Mouse (Mus musculus) adrenal gland, adult 2 months (tissue): ENCODE measurements around the gene BC067074. TPM values are rescaled to one million over a fixed set of nuclear protein-coding genes. Genes with fewer than 3 reads are reported as not detected.

Experiments
- polyA plus RNA-seq: library from polyadenylated mRNA; depleted of rRNA; stranded (reverse); fragments of >200 nt; gene quantifications from 2 replicates; pipeline ENCODE4 v1.2.3, GENCODE M21; 2012; rRNA removed
- total RNA-seq, 2 experiments: library from RNA; stranded (reverse); gene quantifications; 2 replicates each; pipeline ENCODE4 v1.2.3; 2021

The BC067074 gene
- total and polyA plus RNA-seq, 3 experiments, result 0.48 to 0.98 (median 0.69) TPM

Other genes with a start within 250 kb of the BC067074 start
- gene Gpx8, start 246.7 kb upstream of the BC067074 start, total RNA-seq, result 100 to 1,000 TPM in 1 of 2 experiments, 10 to 100 TPM in 1; 89.7 to 157 TPM
- gene Gpx8, start 246.7 kb upstream of the BC067074 start, polyA plus RNA-seq, result 2.0 and 2.2 TPM in 2 replicates
- under 1 TPM; 0.46 to 0.59 TPM for gene Gzma, start 192.2 kb upstream of the BC067074 start, total RNA-seq
- 0.24 TPM in 1 of 2 replicates, not detected in the other for gene Gzma, start 192.2 kb upstream of the BC067074 start, polyA plus RNA-seq
- gene Esm1, start 83.5 kb upstream of the BC067074 start, total RNA-seq, result 10 to 100 TPM in 1 of 2 experiments, 1 to 10 TPM in 1; 8.2 to 12.8 TPM
- gene Esm1, start 83.5 kb upstream of the BC067074 start, polyA plus RNA-seq, result 5.4 and 9.6 TPM in 2 replicates
- gene Gzmk, start 67.3 kb upstream of the BC067074 start, total RNA-seq, result not detected
- gene Gzmk, start 67.3 kb upstream of the BC067074 start, polyA plus RNA-seq, result not detected in 2 replicates